Mouse (Mus musculus): ENCODE results near the gene Lmx1b.

- no peak for TF ChIP-seq POLR2A (IDR thresholded peaks at IDR 0.05; ENCODE audit: low read depth, low read length)
- TF ChIP-seq CTCF (IDR thresholded peaks at IDR 0.05; ENCODE audit: extremely low read depth, insufficient read depth, insufficient read length, insufficient replicate concordance): no peak
Observed at GRCm38 (mm10) chr2:33544781-33545566, 95.3 kb downstream of the Lmx1b start.
